Mouse (Mus musculus) macrophage (primary cell): ENCODE data around the gene Mlf2. TPM values are rescaled to one million over a fixed set of nuclear protein-coding genes. Genes with fewer than 3 reads are reported as not detected.
A peak's percentile ranks its signal among the peaks of the same experiment; 100 is the strongest.

Experiments
- H3K27ac ChIP-seq: fragments of 350-480 bp; formaldehyde crosslinking; 2 replicates; pipeline ENCODE4 v1.9.0; 2021
- H3K36me3 ChIP-seq: fragments of 350-480 bp; formaldehyde crosslinking; 2 replicates; pipeline ENCODE4 v1.9.0; 2021; ENCODE audit errors: inconsistent target
- H3K4me3 ChIP-seq: fragments of 350-480 bp; formaldehyde crosslinking; 2 replicates; pipeline ENCODE4 v1.9.0; 2021; ENCODE audit errors: inconsistent target
- H3K79me2 ChIP-seq: fragments of 350-480 bp; formaldehyde crosslinking; 2 replicates; pipeline ENCODE4 v1.9.0; 2021; ENCODE audit errors: inconsistent target
- WGBS: methylation state at CpG from one replicate; pipeline ENCODE4 v1.1.7; 2026; ENCODE audit warnings: inconsistent platforms; ENCODE audit not compliant: missing documents; 5-methylcytosine and 5-hydroxymethylcytosine counted together
- polyA plus RNA-seq: library from polyadenylated mRNA; stranded (reverse); fragments of 250-400 nt; gene quantifications from 3 replicates; pipeline ENCODE4 v1.2.4, GENCODE M21; 2018; ENCODE audit warnings: inconsistent platforms

The Mlf2 gene
- polyA plus RNA-seq, 1 experiment from 2014 or later: 179 TPM

DNA sequence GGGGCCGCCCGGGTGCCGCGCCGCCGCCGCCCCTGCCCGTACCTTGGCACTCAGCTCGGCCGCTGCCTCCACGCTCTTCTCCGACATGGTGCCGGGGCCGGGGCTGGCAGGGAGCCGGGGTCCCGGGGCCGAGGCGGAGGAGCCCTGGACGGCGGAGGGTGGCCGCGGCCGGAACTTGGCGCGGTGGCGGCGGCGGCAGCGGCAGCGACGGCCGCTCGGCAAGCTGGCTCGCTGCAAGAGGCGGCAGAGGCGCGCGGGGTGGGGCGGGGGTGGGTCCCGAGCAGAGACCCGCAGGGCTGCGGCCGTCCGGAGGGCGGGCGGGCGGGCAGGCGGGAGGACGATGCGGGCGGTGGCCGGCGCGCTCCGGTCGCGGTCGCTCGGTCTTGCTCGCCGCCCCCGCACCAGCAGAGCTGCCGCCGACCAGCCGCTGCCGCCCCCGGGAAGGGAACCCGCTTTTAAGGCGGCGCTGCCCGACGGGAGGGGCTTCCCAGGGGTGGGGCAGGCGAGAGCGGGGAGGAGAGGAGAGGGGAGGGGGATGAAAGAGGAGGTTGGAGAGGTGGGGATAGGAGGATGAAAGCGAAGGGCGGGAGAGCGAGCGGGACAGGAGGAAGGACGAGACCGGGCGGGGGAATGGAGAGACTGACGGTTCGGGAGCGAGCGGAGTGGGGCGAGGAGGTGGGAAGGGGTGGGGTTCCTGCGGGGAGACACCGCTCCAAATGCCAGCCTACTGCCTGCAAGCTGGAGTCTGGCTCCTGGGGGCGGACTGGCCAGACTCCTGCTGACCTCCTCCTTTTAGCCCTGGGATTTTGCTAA is 13.5 kb upstream of the Mlf2 start:
- H3K36me3 ChIP-seq: peaks cover 20% of the 10 kb centered on the region; the same call in 1 of the 2 replicates
- H3K4me3 ChIP-seq: peak overlapping the region; percentile 29
- H3K27ac ChIP-seq: peak overlapping the region; percentile 41; the same call in 1 of the 2 replicates
- peaks cover 25% of the 10 kb centered on the region for H3K79me2 ChIP-seq
- WGBS: 1% methylated on average over 46 of the region's 89 CpGs

DNA sequence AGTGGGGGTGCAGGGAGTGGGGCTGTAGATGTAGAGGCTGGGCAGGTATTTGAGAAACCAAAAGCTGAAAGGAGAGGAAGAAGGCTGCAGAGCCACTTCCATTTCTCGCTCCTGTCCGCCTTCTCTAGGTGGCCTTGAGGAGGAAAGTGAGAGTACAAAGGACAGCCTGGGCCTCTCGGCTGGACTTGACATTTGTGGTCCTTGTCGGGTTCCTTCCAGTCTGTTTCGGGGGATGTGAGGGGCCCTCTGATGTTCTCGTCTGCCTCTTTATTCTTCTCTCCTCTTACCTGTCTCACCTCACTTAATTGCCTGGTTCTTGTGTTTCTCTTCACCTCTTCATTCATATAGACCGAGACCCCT is 12.9 kb upstream of the Mlf2 start:
- H3K79me2 ChIP-seq: peaks cover 25% of the 10 kb centered on the region
- WGBS: 54% methylated on average over 7 of the region's 7 CpGs

DNA sequence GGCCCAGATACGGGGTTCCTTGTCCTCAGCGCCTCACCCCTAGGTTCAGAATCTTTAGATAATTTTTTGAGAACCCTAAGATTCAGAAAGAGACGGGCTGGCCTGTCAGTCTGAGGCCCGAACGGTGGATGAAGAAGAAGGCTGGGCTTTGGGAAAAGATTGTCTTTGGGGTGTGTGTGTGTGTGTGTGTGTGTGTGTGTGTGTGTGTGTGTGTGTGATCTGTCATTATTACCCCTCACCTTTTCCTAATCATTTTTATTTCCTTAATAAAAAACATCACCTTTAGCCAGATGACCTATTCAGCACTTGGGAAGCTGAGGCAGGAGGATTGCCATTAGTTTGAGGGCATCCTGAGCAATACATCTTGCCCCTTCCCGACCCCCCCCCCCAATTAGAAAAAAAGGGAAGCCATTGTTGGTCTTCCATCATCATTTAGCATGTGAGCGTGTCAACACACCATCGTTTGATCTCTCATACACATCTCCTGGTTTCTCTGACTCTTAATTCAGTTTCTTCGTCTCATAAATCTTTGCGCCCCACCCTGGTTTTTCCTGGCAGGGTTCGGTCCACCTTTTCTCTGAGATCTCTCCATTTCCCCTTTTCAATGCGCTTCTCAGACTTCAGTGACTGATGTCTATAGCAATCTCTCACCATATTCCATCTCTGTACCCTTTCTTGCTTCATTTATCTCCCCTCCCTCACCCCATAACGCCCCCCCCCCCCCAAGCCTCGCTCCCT is 12.1 kb upstream of the Mlf2 start:
- no peak overlapping the region for H3K4me3 ChIP-seq
- H3K79me2 ChIP-seq: peaks cover 25% of the 10 kb centered on the region
- 61% methylated on average over 12 of the region's 14 CpGs for WGBS
- peaks cover 17% of the 10 kb centered on the region; the same call in 1 of the 2 replicates for H3K36me3 ChIP-seq
- H3K27ac ChIP-seq: no peak overlapping the region

More for the DNA sequence above, 12.9 kb upstream of the Mlf2 start:
- peaks cover 20% of the 10 kb centered on the region; the same call in 1 of the 2 replicates for H3K36me3 ChIP-seq
- peak overlapping the region; percentile 41; the same call in 1 of the 2 replicates for H3K27ac ChIP-seq
- H3K4me3 ChIP-seq: peak overlapping the region; percentile 29

DNA sequence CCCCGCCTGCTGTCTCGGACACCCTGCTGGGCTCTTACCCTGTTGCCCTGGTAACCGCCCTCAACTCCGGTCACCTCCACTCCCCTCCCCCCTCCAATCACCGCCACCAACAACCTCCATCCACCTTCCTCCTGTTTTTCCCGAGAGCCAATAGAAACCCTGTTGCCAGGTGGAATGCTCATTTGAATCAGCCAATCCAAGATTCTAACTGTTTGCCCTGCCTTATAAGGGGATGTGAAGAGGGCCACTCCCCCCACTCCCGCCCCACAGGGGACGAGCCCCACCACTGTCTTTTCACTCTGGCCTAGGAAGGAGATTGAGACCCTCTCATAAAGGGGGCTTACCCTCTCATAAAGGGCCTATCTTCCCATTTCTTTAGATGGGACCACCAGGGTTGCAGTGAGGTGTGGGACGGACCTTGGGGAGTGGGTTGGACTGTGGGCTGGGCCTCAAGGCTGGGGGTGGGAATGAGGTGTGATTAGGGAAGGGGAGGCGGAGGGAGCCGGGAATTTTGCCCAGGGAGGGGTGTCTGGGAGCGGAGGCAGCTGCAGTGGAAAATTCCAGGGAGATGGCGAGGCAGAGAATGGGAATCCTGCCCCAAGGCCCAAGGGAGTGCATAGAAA is 11.4 kb upstream of the Mlf2 start, which contains the start of gene Ptms:
Gene Ptms (minus strand): TSS at position 409 of the 623 bp plus-strand sequence.
- 33% methylated on average over 11 of the region's 13 CpGs for WGBS
- Histone ChIP-seq H3K79me2 (peaks cover 23% of the 10 kb centered on the region), H3K27ac (peak within 1 kb of the TSS; percentile 75), H3K4me3 (no peak within 1 kb of the TSS), H3K36me3 (peaks cover 9% of the 10 kb centered on the region; the same call in 1 of the 2 replicates)

DNA sequence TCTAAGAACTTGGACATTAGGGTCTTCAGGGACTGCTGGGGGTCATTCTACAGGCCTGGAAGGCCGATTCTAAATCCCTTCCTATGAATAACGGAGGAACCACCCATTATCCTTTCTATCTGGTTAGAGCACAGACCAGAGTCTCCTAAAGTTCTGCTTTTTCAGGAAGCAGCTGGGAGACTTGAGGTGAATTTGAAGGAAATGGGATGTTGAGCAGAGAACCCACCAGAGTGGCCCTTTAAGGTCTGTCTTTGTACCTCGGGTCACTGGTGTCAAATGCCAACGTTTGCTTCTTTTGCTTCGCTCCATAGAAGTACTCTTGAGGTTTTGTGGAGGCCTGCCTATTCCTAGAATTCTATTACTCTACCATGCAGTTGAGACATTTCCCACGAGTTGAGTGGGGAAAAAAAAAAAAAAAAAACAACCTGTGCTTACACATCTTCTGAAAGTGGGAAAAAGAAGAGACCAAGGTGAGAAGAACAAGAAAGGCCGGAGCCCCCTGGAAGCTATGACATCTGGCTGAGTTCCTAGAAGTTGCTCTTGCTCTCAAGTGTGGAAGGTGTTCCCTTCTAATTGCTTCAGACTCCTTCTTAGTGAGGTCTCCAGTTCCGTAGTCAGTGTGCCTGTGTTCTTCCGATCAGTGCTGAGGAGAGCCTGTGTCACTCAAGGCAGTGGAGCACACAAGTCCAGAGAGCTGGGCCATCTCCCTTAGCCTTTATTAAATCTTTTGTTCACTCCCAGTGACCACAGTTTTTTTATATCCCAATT is 10.7 kb upstream of the Mlf2 start:
- Histone ChIP-seq H3K27ac (peak overlapping the region; percentile 75), H3K79me2 (peaks cover 16% of the 10 kb centered on the region), H3K4me3 (no peak overlapping the region), H3K36me3 (peaks cover 2% of the 10 kb centered on the region; the same call in 1 of the 2 replicates)
- 50% methylated on average over 9 of the region's 9 CpGs for whole genome bisulfite sequencing

DNA sequence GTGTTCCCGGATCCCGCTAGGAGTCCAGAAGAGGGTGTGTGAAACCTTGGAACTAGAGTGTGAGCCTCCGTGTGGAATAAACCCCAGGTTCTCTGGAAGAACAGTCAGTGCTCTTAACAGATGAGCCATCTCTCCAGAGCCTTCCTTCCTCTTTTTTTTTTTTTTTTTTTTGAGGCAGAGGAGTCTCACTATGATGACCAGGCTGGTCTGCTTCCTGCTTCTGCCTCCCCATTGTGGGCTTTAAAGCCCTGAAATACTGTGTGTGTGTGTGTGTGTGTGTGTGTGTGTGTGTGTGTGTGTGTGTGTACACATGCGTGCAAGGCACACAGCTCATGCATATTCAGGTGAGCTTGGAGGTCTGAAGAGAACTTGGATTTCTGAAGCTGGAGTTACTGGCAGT is 9.6 kb upstream of the Mlf2 start:
- Histone ChIP-seq H3K4me3 (no peak overlapping the region), H3K79me2 (peaks cover 5% of the 10 kb centered on the region), H3K36me3 (no peaks in the 10 kb centered on the region), H3K27ac (peak overlapping the region; percentile 75)
- WGBS: 29% methylated on average over 4 of the region's 4 CpGs

DNA sequence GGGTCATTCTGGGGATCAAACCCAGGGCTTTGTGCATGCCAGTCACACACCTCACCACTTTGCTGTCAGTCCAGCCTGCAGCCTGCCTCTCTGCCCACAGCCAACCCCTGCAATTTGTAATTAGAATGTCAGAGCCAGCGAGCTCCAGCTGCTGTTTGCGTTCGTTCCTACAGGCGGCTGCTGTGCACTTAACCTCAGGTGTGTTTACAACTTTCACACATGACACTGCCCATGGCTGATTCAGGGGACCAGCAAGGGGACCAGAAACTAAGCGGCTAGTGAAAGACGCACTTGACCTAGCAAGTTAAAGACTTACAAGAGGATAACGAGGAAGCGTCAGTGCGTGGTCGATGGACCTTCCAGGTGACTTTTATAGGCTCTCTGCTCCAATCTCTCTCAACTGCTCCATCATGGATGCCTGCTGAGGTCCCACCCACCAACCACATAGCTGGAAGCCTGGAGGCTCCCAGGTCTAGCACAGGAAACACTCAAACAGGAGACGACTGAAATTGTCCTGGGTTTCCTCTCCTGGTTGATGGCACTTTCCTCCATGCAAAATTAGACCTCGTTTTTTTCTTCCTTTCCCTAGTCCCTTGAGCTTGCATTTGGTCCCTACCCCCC is 5.9 kb upstream of the Mlf2 start:
- no peaks in the 10 kb centered on the region for H3K36me3 ChIP-seq
- H3K4me3 ChIP-seq: no peak overlapping the region

DNA sequence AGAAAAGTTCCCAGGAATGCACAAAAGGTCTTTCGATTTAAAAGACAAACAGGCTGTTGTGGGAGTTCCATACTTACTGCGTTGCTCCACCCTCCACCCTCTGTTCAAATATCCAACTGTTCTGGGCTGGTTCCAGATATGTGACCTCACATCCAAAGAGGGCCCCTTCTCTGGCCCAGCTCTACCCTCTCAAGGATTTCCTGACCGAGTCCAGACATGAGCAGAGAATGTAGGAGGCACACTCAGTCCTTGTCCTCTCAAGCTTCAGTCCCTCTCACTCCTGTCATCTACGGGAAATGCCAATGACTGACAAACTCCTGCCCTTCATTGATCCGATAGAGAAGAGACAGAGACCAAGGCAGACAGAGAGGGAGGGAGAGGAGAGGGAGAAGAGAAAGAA is 5.2 kb upstream of the Mlf2 start:
- 37% methylated on average over 5 of the region's 5 CpGs for WGBS
- no peaks in the 10 kb centered on the region for H3K79me2 ChIP-seq
- no peak overlapping the region for H3K4me3 ChIP-seq
- no peak overlapping the region for H3K27ac ChIP-seq
- H3K36me3 ChIP-seq: no peaks in the 10 kb centered on the region

More for the DNA sequence above, 5.9 kb upstream of the Mlf2 start:
- Histone ChIP-seq H3K27ac (no peak overlapping the region), H3K79me2 (no peaks in the 10 kb centered on the region)
- WGBS: 67% methylated on average over 12 of the region's 12 CpGs

DNA sequence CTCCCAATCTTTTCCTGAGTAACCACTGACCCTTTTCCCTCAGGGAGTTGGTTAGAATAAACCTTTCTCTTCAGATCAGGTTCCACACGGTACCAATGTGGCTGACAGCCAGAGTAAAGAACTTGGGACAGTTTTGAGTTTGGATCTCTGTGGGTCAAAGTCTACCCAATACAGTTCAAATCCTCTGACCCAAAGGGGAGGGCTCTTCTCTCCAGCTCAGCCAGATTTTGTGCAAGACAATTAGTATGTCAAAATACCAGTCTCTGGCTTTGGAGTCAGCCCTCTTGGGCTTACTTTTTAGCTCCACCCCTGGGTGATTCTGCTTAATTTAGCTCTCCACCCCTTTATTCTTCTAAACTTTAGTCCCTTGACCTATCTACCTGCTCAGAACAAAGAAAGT is 955 bp upstream of the Mlf2 start:
- Histone ChIP-seq H3K27ac (peak overlapping the region; percentile 55), H3K4me3 (peak overlapping the region; percentile 17; the same call in 1 of the 2 replicates), H3K79me2 (peaks cover 17% of the 10 kb centered on the region), H3K36me3 (peaks cover 17% of the 10 kb centered on the region)
- WGBS: 89% methylated on average over 1 of the region's 1 CpGs

DNA sequence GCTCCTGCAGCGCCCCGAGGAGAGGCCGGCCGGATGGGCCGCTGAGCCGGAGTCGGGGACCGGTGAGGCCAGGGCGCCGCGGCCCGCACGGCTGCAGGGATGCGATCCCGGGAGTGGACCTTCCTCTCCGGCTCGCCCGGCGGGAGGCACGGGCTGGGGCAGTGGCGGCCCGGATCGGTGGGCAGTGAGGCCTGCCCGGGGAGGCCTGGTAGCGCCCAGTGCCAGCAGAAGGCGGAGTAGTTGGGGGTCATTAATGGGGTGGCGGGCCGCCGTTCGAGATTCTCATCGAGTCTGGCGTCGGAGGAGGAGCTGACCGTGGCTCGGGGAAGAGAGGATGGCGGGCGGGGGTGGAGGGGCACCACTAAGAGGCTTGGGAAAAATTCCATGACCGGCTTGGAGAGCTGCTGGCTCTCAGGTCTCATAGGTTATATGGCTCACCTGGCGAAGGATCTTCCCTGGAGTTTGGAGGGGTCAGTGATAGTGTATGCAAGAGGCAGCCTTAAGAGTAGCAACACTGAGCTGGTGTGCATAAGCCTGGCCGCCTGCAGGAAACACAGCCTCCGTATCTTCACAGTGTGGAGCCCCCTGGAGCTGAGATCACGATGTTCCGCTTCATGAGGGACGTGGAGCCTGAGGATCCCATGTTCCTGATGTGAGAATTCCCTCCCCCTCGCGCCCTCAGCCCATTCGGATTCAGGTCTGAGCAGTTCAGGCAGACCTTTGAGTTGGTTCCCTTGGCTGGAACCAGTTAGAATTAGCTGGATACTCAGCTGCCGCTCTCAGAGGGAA is 533 bp downstream of the Mlf2 start:
- peaks cover 30% of the 10 kb centered on the region for H3K36me3 ChIP-seq
- H3K27ac ChIP-seq: peak overlapping the region; percentile 45
- 2% methylated on average over 48 of the region's 48 CpGs for WGBS
- H3K79me2 ChIP-seq: peaks cover 17% of the 10 kb centered on the region
- H3K4me3 ChIP-seq: peak overlapping the region; percentile 70

DNA sequence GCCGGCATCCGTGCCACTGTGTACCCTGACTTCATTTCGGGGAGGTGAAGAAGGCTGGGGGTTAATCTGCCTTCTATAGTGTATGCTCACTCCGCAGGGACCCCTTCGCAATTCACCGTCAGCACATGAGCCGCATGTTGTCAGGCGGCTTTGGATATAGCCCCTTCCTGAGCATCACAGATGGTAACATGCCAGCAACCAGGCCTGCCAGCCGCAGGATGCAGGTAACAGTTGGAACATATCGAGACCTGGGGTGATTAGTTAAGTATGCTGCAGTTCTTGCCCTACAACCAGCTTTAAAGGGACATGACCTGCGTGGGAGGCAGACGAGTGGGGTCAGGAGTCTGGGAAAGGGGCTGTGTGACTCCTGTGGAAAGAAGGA is 1.1 kb downstream of the Mlf2 start:
- 80% methylated on average over 12 of the region's 12 CpGs for WGBS
- Histone ChIP-seq H3K79me2 (peaks cover 17% of the 10 kb centered on the region), H3K36me3 (peaks cover 30% of the 10 kb centered on the region), H3K4me3 (peak overlapping the region; percentile 70), H3K27ac (0 out of 2 replicates have a peak overlapping the region, but pooled peaks have one; percentile 45)

DNA sequence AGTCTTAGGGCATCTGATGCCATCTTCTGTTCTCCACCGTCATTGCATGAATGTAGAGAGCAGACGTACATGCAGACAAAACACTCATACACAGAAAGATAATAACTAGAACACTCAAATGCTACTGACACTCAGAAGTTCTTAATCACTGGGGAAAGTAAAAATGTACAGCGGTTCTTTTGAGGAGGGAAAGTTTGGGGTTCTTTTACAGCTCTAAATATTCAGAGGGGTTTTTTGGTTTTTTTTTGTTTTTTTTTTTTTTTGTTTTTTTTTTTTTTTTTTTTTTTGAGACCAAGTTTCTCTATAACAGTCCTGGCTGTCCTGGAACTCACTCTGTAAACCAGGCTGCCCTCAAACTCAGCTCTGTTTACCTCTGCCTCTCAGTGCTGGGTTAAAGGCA is 1.9 kb downstream of the Mlf2 start:
- Histone ChIP-seq H3K27ac (no peak overlapping the region), H3K4me3 (no peak overlapping the region), H3K36me3 (peaks cover 30% of the 10 kb centered on the region), H3K79me2 (peaks cover 17% of the 10 kb centered on the region)
- WGBS: 94% methylated on average over 3 of the region's 3 CpGs

DNA sequence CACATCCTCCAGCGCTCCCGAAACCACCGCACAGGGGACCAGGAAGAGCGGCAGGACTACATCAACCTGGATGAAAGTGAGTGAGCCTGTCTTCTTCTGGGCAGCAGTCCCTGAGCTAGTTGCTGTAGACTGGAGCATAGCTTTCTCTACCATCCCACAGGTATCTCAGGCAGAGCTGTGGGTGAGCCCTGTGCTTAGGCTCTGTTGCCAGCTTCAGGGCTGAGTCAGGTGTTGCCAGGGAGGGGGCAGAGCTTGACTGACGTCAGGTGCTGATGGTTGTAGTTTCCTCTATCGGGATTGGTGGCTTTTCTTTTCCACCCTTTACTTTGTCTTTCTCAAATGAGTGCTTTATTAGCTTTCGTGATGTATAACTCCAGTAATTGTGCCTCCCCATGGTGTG is 3.5 kb downstream of the Mlf2 start:
- Histone ChIP-seq H3K27ac (no peak overlapping the region), H3K4me3 (no peak overlapping the region), H3K79me2 (peaks cover 17% of the 10 kb centered on the region), H3K36me3 (peaks cover 34% of the 10 kb centered on the region)
- 96% methylated on average over 7 of the region's 7 CpGs for WGBS
